Mouse (Mus musculus) monocyte, adult 59 days (primary cell): ENCODE data around the gene Naa38. TPM values are rescaled to one million over a fixed set of nuclear protein-coding genes. Genes with fewer than 3 reads are reported as not detected.

Experiments used
- total RNA-seq, 2 experiments: library from RNA; stranded (reverse); gene quantifications; one replicate each; pipeline ENCODE4 v1.2.4; 2023

The Naa38 gene
- 10 to 100 TPM; 37.3 to 63.3 TPM for total RNA-seq

DNA sequence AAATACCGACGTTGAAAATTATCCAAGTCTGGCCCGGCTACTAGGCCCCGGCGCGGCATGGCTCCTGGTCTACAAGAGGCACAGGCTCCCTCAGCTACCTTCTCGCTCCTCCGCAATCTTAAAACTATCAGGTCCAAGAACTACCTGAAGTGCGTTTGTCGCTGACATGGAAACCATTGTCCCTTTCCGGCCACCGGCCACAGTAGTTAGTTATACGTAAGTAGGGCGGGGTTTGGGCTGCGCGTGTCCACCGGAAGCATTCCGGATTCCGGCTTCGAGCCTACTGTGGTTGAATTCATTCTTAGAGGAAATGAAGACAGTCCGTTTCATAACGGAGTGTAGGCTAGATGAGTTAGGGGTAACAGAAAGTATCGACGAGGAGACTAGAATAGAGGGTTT is at the start of gene Naa38, which contains the start of gene Cyb5d1:
TSS of gene Naa38 (plus strand) at position 253 of the 399 bp plus-strand sequence.
TSS of gene Cyb5d1 (minus strand) at position 397 of the 399 bp plus-strand sequence.

DNA sequence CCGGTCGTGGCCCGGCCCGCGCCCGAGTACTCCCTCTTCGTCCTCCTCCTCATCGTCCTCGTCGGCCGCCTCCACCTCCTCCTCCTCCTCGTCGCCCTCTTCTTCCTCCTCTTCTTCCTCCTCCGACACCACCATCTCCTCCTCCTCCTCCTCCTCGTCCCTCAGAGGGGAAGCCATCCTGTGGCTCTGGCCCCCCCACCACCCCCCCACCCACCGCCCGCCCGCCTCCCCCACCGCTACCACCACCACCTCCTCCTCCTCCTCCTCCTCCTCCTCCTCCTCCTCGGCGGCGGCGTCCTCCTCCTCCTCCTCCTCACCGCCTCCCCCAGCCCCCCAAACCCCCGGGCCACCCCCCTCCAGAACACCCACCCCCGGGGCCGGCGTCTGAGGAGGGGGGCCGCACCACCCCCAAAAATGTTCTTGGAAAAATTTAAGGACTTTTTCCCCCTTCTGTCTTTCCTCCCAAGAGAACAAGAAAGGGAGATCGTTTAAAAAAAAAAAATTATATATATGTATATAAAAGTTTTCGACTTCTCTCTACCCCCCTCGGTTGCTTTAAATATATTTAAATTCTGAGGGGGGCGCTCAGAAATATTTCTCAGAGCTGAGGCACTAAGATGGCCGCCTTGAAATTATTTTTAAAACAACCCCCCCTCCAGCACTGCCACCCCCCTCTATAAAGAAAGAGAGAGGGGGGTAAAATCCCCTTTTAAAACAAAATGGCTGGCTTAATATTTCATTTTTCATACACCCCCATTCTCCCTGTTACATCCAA is 25.9 kb upstream of the Naa38 start, which contains the start of gene Chd3:
TSS of gene Chd3 (minus strand) at position 192 of the 775 bp plus-strand sequence.

DNA sequence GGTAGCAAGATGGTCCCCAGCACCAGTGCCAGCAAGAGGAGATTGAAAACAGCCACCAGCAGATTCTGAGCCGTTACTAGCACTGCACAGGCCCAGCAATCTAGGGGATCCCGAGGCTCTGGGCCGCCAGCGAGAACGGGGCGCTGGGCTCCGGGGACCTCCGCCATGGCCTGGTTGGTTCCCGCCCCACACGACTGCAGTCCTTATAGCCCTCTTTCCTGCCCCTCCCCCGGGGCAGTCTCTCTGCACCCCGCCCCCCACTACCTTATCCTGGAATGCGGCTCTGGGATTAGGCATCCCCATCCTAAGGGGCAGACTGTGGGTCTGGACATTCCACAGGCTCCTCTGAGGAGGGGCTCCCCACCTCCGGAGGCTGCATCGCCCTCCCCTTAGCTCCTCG is 2.8 kb downstream of the Naa38 start, which contains the start of gene Tmem88:
TSS of gene Tmem88 (minus strand) at position 176 of the 400 bp plus-strand sequence.

GRCm38 (mm10) chr11:69413221-69414181 is 18.2 kb downstream of the Naa38 start, which contains the start of gene Kdm6b:
Gene Kdm6b (minus strand): TSS chr11:69413675.

Other genes with a start within 250 kb of the Naa38 start
- gene Alox12b, start 238.5 kb upstream of the Naa38 start, total RNA-seq, result not detected
- 1 to 10 TPM in 1 of 2 experiments, under 1 TPM in 1; 0.94 to 2.2 TPM for gene Alox8, start 197.6 kb upstream of the Naa38 start, total RNA-seq
- not detected for gene Gucy2e, start 158.5 kb upstream of the Naa38 start, total RNA-seq
- 10 to 100 TPM in 1 of 2 experiments, 1 to 10 TPM in 1; 9.4 to 15.2 TPM for gene Cntrob, start 71.7 kb upstream of the Naa38 start, total RNA-seq
- 10 to 100 TPM; 61.5 to 74.4 TPM for gene Trappc1, start 71.5 kb upstream of the Naa38 start, total RNA-seq
- 1 to 10 TPM; 1.5 to 2.5 TPM for gene Kcnab3, start 69.2 kb upstream of the Naa38 start, total RNA-seq
- 1 to 10 TPM; 1.6 to 1.8 TPM for gene Rnf227, start 55.0 kb upstream of the Naa38 start, total RNA-seq
- 10 to 100 TPM; 86.1 to 96.7 TPM for gene Chd3, start 26.1 kb upstream of the Naa38 start, total RNA-seq
- 10 to 100 TPM; 19.2 to 23.1 TPM for gene Cyb5d1, start 144 bp downstream of the Naa38 start, total RNA-seq
- 10 to 100 TPM; 22.0 to 32.2 TPM for gene Tmem88, start 2.7 kb downstream of the Naa38 start, total RNA-seq
- 100 to 1,000 TPM; 375 to 454 TPM for gene Kdm6b, start 18.2 kb downstream of the Naa38 start, total RNA-seq
- gene Dnah2, start 153.6 kb downstream of the Naa38 start, total RNA-seq, result 10 to 100 TPM; 35.0 to 38.9 TPM
- gene Efnb3, start 164.7 kb downstream of the Naa38 start, total RNA-seq, result under 1 TPM; 0.63 to 0.70 TPM
- gene Wrap53, start 184.8 kb downstream of the Naa38 start, total RNA-seq, result 1 to 10 TPM; 6.8 to 8.1 TPM
- 10 to 100 TPM; 79.2 to 81.1 TPM for gene Trp53, start 184.9 kb downstream of the Naa38 start, total RNA-seq
- under 1 TPM in 1 of 2 experiments, not detected in 1; 0.24 TPM for gene Atp1b2, start 210.5 kb downstream of the Naa38 start, total RNA-seq
- not detected for gene Shbg, start 222.4 kb downstream of the Naa38 start, total RNA-seq
- gene Sat2, start 226.5 kb downstream of the Naa38 start, total RNA-seq, result 1 to 10 TPM in 1 of 2 experiments, not detected in 1; 1.8 TPM
- gene Fxr2, start 237.5 kb downstream of the Naa38 start, total RNA-seq, result 10 to 100 TPM; 68.3 to 68.4 TPM